Comparison of ENCODE assay signal across 9 mouse cellular contexts in the genomic region with DNA sequence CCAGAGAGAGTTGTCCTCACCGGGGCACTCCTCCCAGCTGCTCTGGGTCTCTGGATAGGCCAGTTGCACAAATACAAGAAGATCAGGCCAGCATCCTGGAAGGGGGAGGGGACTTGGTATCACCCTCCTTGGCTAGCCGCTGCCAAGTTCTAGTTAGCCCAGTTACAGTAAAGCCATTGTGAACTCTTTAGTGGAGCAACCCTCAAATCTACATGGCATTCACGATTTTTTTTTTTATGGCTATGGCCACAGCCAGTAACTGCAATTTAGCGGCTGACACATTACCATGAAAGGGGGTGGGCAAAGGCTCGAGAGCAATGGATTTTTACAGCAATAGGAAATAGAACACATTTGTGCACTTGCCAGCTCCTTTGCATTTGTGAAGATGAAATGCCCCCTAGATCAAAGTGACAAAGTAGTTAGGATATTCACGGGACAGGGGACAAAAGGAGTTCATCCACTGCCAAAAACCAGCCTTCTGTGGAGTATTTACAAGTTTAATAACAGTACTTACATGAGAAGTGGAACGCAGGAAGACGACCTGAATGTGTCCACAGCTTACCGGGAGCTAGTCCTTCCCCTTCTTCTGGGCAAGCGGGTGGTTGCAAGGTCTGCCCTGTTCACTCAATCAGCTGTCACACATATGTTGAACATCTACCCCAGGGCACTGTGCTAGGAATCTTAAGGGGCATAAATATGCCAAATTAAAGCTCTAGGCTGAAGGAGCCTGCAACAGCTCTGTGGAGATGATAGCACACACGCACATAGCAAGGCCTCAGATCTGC.
A peak's percentile ranks its signal among the peaks of the same experiment; 100 is the strongest.
DNase-seq lines count a peak whose midpoint lies in the region; ATAC-seq and TF ChIP-seq lines count a peak whose summit lies in the region.
"Had no signal": no experiment of that assay in that cellular context is flagged by ENCODE, and none has a peak within 500 bp of the region (broad histone marks: within the 10 kb centered on the region; RNA-seq: fewer than 3 reads in every experiment).

No protein-coding gene starts in this region.

- DNase-seq in adrenal gland, postnatal 14 days: peak; percentile 9
- DNase-seq in adrenal gland, postnatal 4 days (ENCODE audit: low spot score in 2 of 2): no peak
- DNase-seq in ovary, postnatal 36 days (ENCODE audit: low spot score): peak; percentile 64
- no peak for DNase-seq in ovary, postnatal 10 days (ENCODE audit: low spot score)
- DNase-seq in liver, postnatal 0 days: no peak
- no peak for DNase-seq in lung, postnatal 0 days (ENCODE audit: low spot score)
- no peak for DNase-seq in natural killer cell, adult 2 months (ENCODE audit: low spot score in 2 of 2)

- TF ChIP-seq CTCF in liver, postnatal 0 days (IDR thresholded peaks at IDR 0.05; ENCODE audit: low read depth): no peak
- TF ChIP-seq CTCF in lung, postnatal 0 days (IDR thresholded peaks at IDR 0.05): no peak

- no peak for TF ChIP-seq EP300 in liver, postnatal 0 days (IDR thresholded peaks at IDR 0.05; ENCODE audit: low read depth)
- TF ChIP-seq EP300 in lung, postnatal 0 days (IDR thresholded peaks at IDR 0.05): no peak

- peak; percentile 92 for ATAC-seq in midbrain, embryonic 16.5 days
- no peak for ATAC-seq in liver, postnatal 0 days
- no peak for ATAC-seq in lung, postnatal 0 days

- no peak overlapping the region for H3K27ac ChIP-seq in midbrain, embryonic 16.5 days (ENCODE audit: low read length)
- H3K27ac ChIP-seq in liver, postnatal 0 days (ENCODE audit: low read depth): no peak overlapping the region
- H3K27ac ChIP-seq in lung, postnatal 0 days (ENCODE audit: low read length): no peak overlapping the region

- H3K36me3 ChIP-seq in midbrain, embryonic 16.5 days (ENCODE audit: control insufficient read depth, insufficient read depth, low read length): no peaks in the 10 kb centered on the region
- H3K36me3 ChIP-seq in liver, postnatal 0 days (replicated peaks; ENCODE audit: insufficient read depth, low read length): no peaks in the 10 kb centered on the region
- H3K36me3 ChIP-seq in lung, postnatal 0 days (ENCODE audit: insufficient read depth, low read length): no peaks in the 10 kb centered on the region

- no peaks in the 10 kb centered on the region for H3K4me1 ChIP-seq in midbrain, embryonic 16.5 days (ENCODE audit: control insufficient read depth, insufficient read depth, low read length)
- no peaks in the 10 kb centered on the region for H3K4me1 ChIP-seq in liver, postnatal 0 days (ENCODE audit: insufficient read depth)
- H3K4me1 ChIP-seq in lung, postnatal 0 days (ENCODE audit: insufficient read depth, low read depth, low read length): no peaks in the 10 kb centered on the region

- no peaks in the 10 kb centered on the region for H3K27me3 ChIP-seq in midbrain, embryonic 16.5 days (ENCODE audit: control insufficient read depth, insufficient read depth, low read depth, low read length)
- no peaks in the 10 kb centered on the region for H3K27me3 ChIP-seq in liver, postnatal 0 days (ENCODE audit: insufficient read depth, low read length)
- no peaks in the 10 kb centered on the region for H3K27me3 ChIP-seq in lung, postnatal 0 days (replicated peaks; ENCODE audit: insufficient read depth, low read length)

- no peak overlapping the region for H3K9ac ChIP-seq in midbrain, embryonic 16.5 days (ENCODE audit: low read depth, low read length)
- H3K9ac ChIP-seq in liver, postnatal 0 days (replicated peaks): no peak overlapping the region
- H3K9ac ChIP-seq in lung, postnatal 0 days (replicated peaks; ENCODE audit: low read depth): no peak overlapping the region

- H3K4me3 ChIP-seq in midbrain, embryonic 16.5 days (ENCODE audit: low read depth, low read length): no peak overlapping the region
- no peak overlapping the region for H3K4me3 ChIP-seq in liver, postnatal 0 days (ENCODE audit: low read depth, low read length)
- no peak overlapping the region for H3K4me3 ChIP-seq in lung, postnatal 0 days (ENCODE audit: low read depth, low read length)
- H3K4me3 ChIP-seq: erythroblast, embryonic 14.5 days had no signal

- no peaks in the 10 kb centered on the region for H3K9me3 ChIP-seq in midbrain, embryonic 16.5 days (replicated peaks; ENCODE audit: control insufficient read depth, low read length, poor library complexity, severe bottlenecking)
- no peaks in the 10 kb centered on the region for H3K9me3 ChIP-seq in liver, postnatal 0 days (ENCODE audit: low read length)
- no peaks in the 10 kb centered on the region for H3K9me3 ChIP-seq in lung, postnatal 0 days (ENCODE audit: low read length)

- 57% methylated on average over 11 of the region's 11 CpGs for WGBS in midbrain, embryonic 16.5 days
- 66% methylated on average over 11 of the region's 11 CpGs for WGBS in liver, postnatal 0 days (ENCODE audit: insufficient replicate concordance)
- WGBS in lung, postnatal 0 days: 80% methylated on average over 11 of the region's 11 CpGs

- H3K4me2 ChIP-seq in midbrain, embryonic 16.5 days (ENCODE audit: low read length): no peak overlapping the region
- no peak overlapping the region for H3K4me2 ChIP-seq in liver, postnatal 0 days (ENCODE audit: low read depth, low read length)
- H3K4me2 ChIP-seq in lung, postnatal 0 days (replicated peaks; ENCODE audit: low read depth, low read length): no peak overlapping the region

Comparison
In these comparisons a context has a peak if more than half of its experiments do, and no peak if none do; other contexts are left out.
1. DNase-seq: peak in adrenal gland, postnatal 14 days (single experiment) and ovary, postnatal 36 days (single experiment); none in adrenal gland, postnatal 4 days (0 of 2), ovary, postnatal 10 days (single experiment), liver, postnatal 0 days (single experiment), lung, postnatal 0 days (single experiment) and natural killer cell, adult 2 months (0 of 2).